26 mouse cellular contexts compared by ENCODE assay signal in the genomic region with DNA sequence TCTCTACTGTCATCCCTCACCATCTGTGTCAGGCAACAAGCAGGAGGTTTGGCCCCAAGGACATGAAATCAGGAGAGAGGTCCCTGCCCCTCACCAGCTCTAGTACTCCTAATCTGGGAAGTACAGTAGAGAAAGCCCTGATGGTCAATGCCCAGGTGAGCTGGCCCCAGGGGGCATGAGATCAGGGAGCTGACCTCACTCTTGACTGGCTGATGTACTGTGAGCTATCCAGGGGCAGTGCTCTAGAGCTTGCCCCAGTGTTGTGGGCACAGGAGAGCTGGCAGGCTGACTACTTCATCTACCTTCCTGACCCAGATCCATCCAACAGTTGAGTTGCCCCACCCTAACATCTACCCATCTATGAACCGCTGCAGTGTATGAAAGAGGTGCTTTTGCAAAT.
DNase-seq lines count a peak whose midpoint lies in the region; ATAC-seq and TF ChIP-seq lines count a peak whose summit lies in the region.
"Had no signal": no experiment of that assay in that cellular context is flagged by ENCODE, and none has a peak within 500 bp of the region (broad histone marks: within the 10 kb centered on the region; RNA-seq: fewer than 3 reads in every experiment).

No protein-coding gene starts in this region.

- no peak overlapping the region for H3K4me2 ChIP-seq in embryonic facial prominence, embryonic 12.5 days (replicated peaks)
- H3K4me2 ChIP-seq in hindbrain, embryonic 11.5 days (replicated peaks; ENCODE audit: low read depth, low read length): no peak overlapping the region
- H3K4me2 ChIP-seq in hindbrain, embryonic 14.5 days (replicated peaks): no peak overlapping the region
- H3K4me2 ChIP-seq in stomach, embryonic 14.5 days (replicated peaks; ENCODE audit: low read depth, low read length): no peak overlapping the region
- H3K4me2 ChIP-seq in stomach, postnatal 0 days (replicated peaks; ENCODE audit: low read depth): no peak overlapping the region
- H3K4me2 ChIP-seq: embryonic facial prominence, embryonic 15.5 days; forebrain, embryonic 13.5 days; heart, embryonic 13.5 days; hindbrain, embryonic 12.5 days; intestine, embryonic 15.5 days had no signal

- 0 out of 2 replicates have a peak, but pooled peaks have one; percentile 22 for ATAC-seq in embryonic facial prominence, embryonic 12.5 days (ENCODE audit: insufficient number of reproducible peaks, insufficient read depth, low FRiP score, low TSS enrichment)
- peak; percentile 56 for ATAC-seq in hindbrain, embryonic 11.5 days (ENCODE audit: low FRiP score)
- no peak for ATAC-seq in hindbrain, embryonic 14.5 days (ENCODE audit: low FRiP score)
- ATAC-seq in stomach, embryonic 14.5 days (ENCODE audit: insufficient number of reproducible peaks, insufficient read depth, low FRiP score, low read depth): peak; percentile 33; the same call in 1 of the 2 replicates
- ATAC-seq in stomach, postnatal 0 days (ENCODE audit: low FRiP score, low TSS enrichment): no peak
- ATAC-seq: activated CD4-positive, CD25-positive, alpha-beta regulatory T cell, adult 4 months; forebrain, embryonic 13.5 days; forebrain, postnatal 0 days; hindbrain, embryonic 16.5 days; intestine, embryonic 15.5 days had no signal

- H3K36me3 ChIP-seq in embryonic facial prominence, embryonic 12.5 days: no peaks in the 10 kb centered on the region
- H3K36me3 ChIP-seq in embryonic facial prominence, embryonic 10.5 days (replicated peaks): no peaks in the 10 kb centered on the region
- no peaks in the 10 kb centered on the region for H3K36me3 ChIP-seq in hindbrain, embryonic 11.5 days (ENCODE audit: control insufficient read depth, insufficient read depth, low read length)
- H3K36me3 ChIP-seq in hindbrain, embryonic 14.5 days (replicated peaks; ENCODE audit: control insufficient read depth, insufficient read depth): no peaks in the 10 kb centered on the region
- no peaks in the 10 kb centered on the region for H3K36me3 ChIP-seq in stomach, embryonic 14.5 days (ENCODE audit: control insufficient read depth, insufficient read depth, low read length)
- H3K36me3 ChIP-seq in stomach, postnatal 0 days (ENCODE audit: control insufficient read depth, insufficient read depth, low read length): no peaks in the 10 kb centered on the region
- H3K36me3 ChIP-seq: embryonic facial prominence, embryonic 15.5 days; heart, embryonic 13.5 days; hindbrain, embryonic 12.5 days; intestine, embryonic 15.5 days had no signal

- H3K27me3 ChIP-seq in embryonic facial prominence, embryonic 12.5 days: no peaks in the 10 kb centered on the region
- H3K27me3 ChIP-seq in embryonic facial prominence, embryonic 10.5 days (replicated peaks; ENCODE audit: low read depth, poor library complexity, severe bottlenecking): no peaks in the 10 kb centered on the region
- H3K27me3 ChIP-seq in hindbrain, embryonic 11.5 days (ENCODE audit: control insufficient read depth, insufficient read depth, low read length): no peaks in the 10 kb centered on the region
- no peaks in the 10 kb centered on the region for H3K27me3 ChIP-seq in hindbrain, embryonic 14.5 days (ENCODE audit: control insufficient read depth, insufficient read depth, low read length)
- no peaks in the 10 kb centered on the region for H3K27me3 ChIP-seq in stomach, embryonic 14.5 days (ENCODE audit: control insufficient read depth, insufficient read depth, low read length)
- no peaks in the 10 kb centered on the region for H3K27me3 ChIP-seq in stomach, postnatal 0 days (ENCODE audit: control insufficient read depth, insufficient read depth, low read length)
- H3K27me3 ChIP-seq: embryonic facial prominence, embryonic 15.5 days; forebrain, embryonic 13.5 days; heart, embryonic 13.5 days; hindbrain, embryonic 12.5 days; intestine, embryonic 15.5 days had no signal

- no peaks in the 10 kb centered on the region for H3K9me3 ChIP-seq in embryonic facial prominence, embryonic 12.5 days
- no peaks in the 10 kb centered on the region for H3K9me3 ChIP-seq in embryonic facial prominence, embryonic 10.5 days
- no peaks in the 10 kb centered on the region for H3K9me3 ChIP-seq in hindbrain, embryonic 11.5 days (ENCODE audit: control insufficient read depth, low read length)
- no peaks in the 10 kb centered on the region for H3K9me3 ChIP-seq in hindbrain, embryonic 14.5 days (ENCODE audit: control insufficient read depth, low read length)
- no peaks in the 10 kb centered on the region for H3K9me3 ChIP-seq in stomach, embryonic 14.5 days (ENCODE audit: control insufficient read depth, low read depth, low read length)
- H3K9me3 ChIP-seq in stomach, postnatal 0 days (ENCODE audit: control insufficient read depth, low read length): no peaks in the 10 kb centered on the region
- H3K9me3 ChIP-seq: embryonic facial prominence, embryonic 15.5 days; forebrain, embryonic 13.5 days; heart, embryonic 13.5 days; hindbrain, embryonic 12.5 days; intestine, embryonic 15.5 days had no signal

- no peak for TF ChIP-seq EP300 in stomach, postnatal 0 days (optimal IDR thresholded peaks at IDR 0.05)

- DNase-seq in embryonic facial prominence, embryonic 10.5 days (ENCODE audit: low spot score): no peak
- no peak for DNase-seq in hindbrain, embryonic 11.5 days (ENCODE audit: low spot score)
- no peak for DNase-seq in hindbrain, embryonic 14.5 days (ENCODE audit: low spot score)
- no peak for DNase-seq in stomach, postnatal 0 days (ENCODE audit: low spot score)
- DNase-seq: adrenal gland, adult 8-10 months; adrenal gland, postnatal 25 days; cerebellum, adult 11-12 months; cerebellum, adult 8-10 months; cerebellum, postnatal 10 days; cerebellum, postnatal 36 days; embryo, embryonic 11 days; forebrain, postnatal 0 days; gastrocnemius, adult 2 months; gastrocnemius, postnatal 14 days; heart, adult 11 months; heart, postnatal 14 days; heart, postnatal 4 days had no signal

- no peak for TF ChIP-seq CTCF in stomach, postnatal 0 days (IDR thresholded peaks at IDR 0.05; ENCODE audit: low read depth)

- H3K4me3 ChIP-seq in embryonic facial prominence, embryonic 12.5 days: no peak overlapping the region
- no peak overlapping the region for H3K4me3 ChIP-seq in embryonic facial prominence, embryonic 10.5 days
- H3K4me3 ChIP-seq in hindbrain, embryonic 11.5 days (ENCODE audit: low read depth, low read length): no peak overlapping the region
- H3K4me3 ChIP-seq in hindbrain, embryonic 14.5 days (replicated peaks; ENCODE audit: low read length): no peak overlapping the region
- H3K4me3 ChIP-seq in stomach, embryonic 14.5 days (ENCODE audit: low read depth, low read length): no peak overlapping the region
- H3K4me3 ChIP-seq in stomach, postnatal 0 days (ENCODE audit: low read depth, low read length): no peak overlapping the region
- H3K4me3 ChIP-seq: embryonic facial prominence, embryonic 15.5 days; forebrain, embryonic 13.5 days; gastrocnemius, adult 2 months; heart, embryonic 13.5 days; hindbrain, embryonic 12.5 days; intestine, embryonic 15.5 days had no signal

- WGBS in embryonic facial prominence, embryonic 12.5 days: 88% methylated on average over 1 of the region's 1 CpGs
- WGBS in embryonic facial prominence, embryonic 10.5 days: 80% methylated on average over 1 of the region's 1 CpGs
- WGBS in hindbrain, embryonic 11.5 days: 87% methylated on average over 1 of the region's 1 CpGs
- WGBS in hindbrain, embryonic 14.5 days: 89% methylated on average over 1 of the region's 1 CpGs
- whole genome bisulfite sequencing in stomach, embryonic 14.5 days: 93% methylated on average over 1 of the region's 1 CpGs
- WGBS in stomach, postnatal 0 days: 71% methylated on average over 1 of the region's 1 CpGs

- no peak overlapping the region for H3K9ac ChIP-seq in embryonic facial prominence, embryonic 12.5 days
- no peak overlapping the region for H3K9ac ChIP-seq in hindbrain, embryonic 11.5 days (ENCODE audit: low read depth, low read length)
- no peak overlapping the region for H3K9ac ChIP-seq in hindbrain, embryonic 14.5 days
- no peak overlapping the region for H3K9ac ChIP-seq in stomach, embryonic 14.5 days (replicated peaks; ENCODE audit: low read depth, low read length)
- no peak overlapping the region for H3K9ac ChIP-seq in stomach, postnatal 0 days (ENCODE audit: low read length)
- H3K9ac ChIP-seq: embryonic facial prominence, embryonic 15.5 days; forebrain, embryonic 13.5 days; forebrain, postnatal 0 days; heart, embryonic 13.5 days; hindbrain, embryonic 12.5 days; intestine, embryonic 15.5 days had no signal

- H3K27ac ChIP-seq in embryonic facial prominence, embryonic 12.5 days: no peak overlapping the region
- H3K27ac ChIP-seq in embryonic facial prominence, embryonic 10.5 days (replicated peaks): no peak overlapping the region
- H3K27ac ChIP-seq in hindbrain, embryonic 11.5 days (ENCODE audit: low read depth, low read length): no peak overlapping the region
- no peak overlapping the region for H3K27ac ChIP-seq in hindbrain, embryonic 14.5 days
- no peak overlapping the region for H3K27ac ChIP-seq in stomach, embryonic 14.5 days (ENCODE audit: low read length)
- H3K27ac ChIP-seq in stomach, postnatal 0 days (replicated peaks): no peak overlapping the region
- H3K27ac ChIP-seq: embryonic facial prominence, embryonic 15.5 days; forebrain, embryonic 13.5 days; gastrocnemius, adult 2 months; heart, embryonic 13.5 days; hindbrain, embryonic 12.5 days; intestine, embryonic 15.5 days had no signal

- no peaks in the 10 kb centered on the region for H3K4me1 ChIP-seq in embryonic facial prominence, embryonic 12.5 days
- H3K4me1 ChIP-seq in embryonic facial prominence, embryonic 10.5 days: no peaks in the 10 kb centered on the region
- H3K4me1 ChIP-seq in hindbrain, embryonic 11.5 days (replicated peaks; ENCODE audit: control insufficient read depth, insufficient read depth, low read length): no peaks in the 10 kb centered on the region
- H3K4me1 ChIP-seq in hindbrain, embryonic 14.5 days (replicated peaks; ENCODE audit: control insufficient read depth, insufficient read depth, low read length): no peaks in the 10 kb centered on the region
- H3K4me1 ChIP-seq in stomach, embryonic 14.5 days (ENCODE audit: control insufficient read depth, insufficient read depth, low read length): no peaks in the 10 kb centered on the region
- no peaks in the 10 kb centered on the region for H3K4me1 ChIP-seq in stomach, postnatal 0 days (replicated peaks; ENCODE audit: control insufficient read depth, insufficient read depth)
- H3K4me1 ChIP-seq: embryonic facial prominence, embryonic 15.5 days; forebrain, embryonic 13.5 days; heart, embryonic 13.5 days; hindbrain, embryonic 12.5 days; intestine, embryonic 15.5 days had no signal

Comparison
In these comparisons a context has a peak if more than half of its experiments do, and no peak if none do; other contexts are left out.
1. ATAC-seq: peak in embryonic facial prominence, embryonic 12.5 days (single experiment), hindbrain, embryonic 11.5 days (single experiment) and stomach, embryonic 14.5 days (single experiment); none in hindbrain, embryonic 14.5 days (single experiment) and stomach, postnatal 0 days (single experiment).